In genomic region chr3:92944186-92944585, GRCm38 (mm10) we compare ENCODE assay signal across 39 mouse cellular contexts. TPM values are rescaled to one million over a fixed set of nuclear protein-coding genes. Genes with fewer than 3 reads are reported as not detected.
"Had no signal": no experiment of that assay in that cellular context is flagged by ENCODE, and none has a peak within 500 bp of the region (broad histone marks: within the 10 kb centered on the region; RNA-seq: fewer than 3 reads in every experiment).

Gene Lce3c, plus strand, starts transcription at chr3:92944486.

- ATAC-seq: hindbrain, embryonic 16.5 days; inflammation-experienced regulatory T-cells, adult 6 months; intestine, embryonic 15.5 days; intestine, postnatal 0 days; liver, embryonic 12.5 days had no signal

- H3K9ac ChIP-seq: heart, embryonic 12.5 days; hindbrain, embryonic 12.5 days; hindbrain, embryonic 14.5 days; intestine, embryonic 15.5 days; limb, embryonic 12.5 days; liver, embryonic 12.5 days; liver, embryonic 14.5 days had no signal

- H3K9me3 ChIP-seq: heart, embryonic 10.5 days; heart, embryonic 12.5 days; hindbrain, embryonic 10.5 days; hindbrain, embryonic 12.5 days; intestine, embryonic 15.5 days; limb, embryonic 12.5 days; liver, embryonic 12.5 days had no signal

- DNase-seq: gastrocnemius, adult 2 months; gastrocnemius, postnatal 10 days; gastrocnemius, postnatal 25 days; heart, adult 18-20 months; heart, postnatal 10 days; heart, postnatal 4 days; kidney, adult 18-20 months; kidney, adult 8-10 months; kidney, postnatal 10 days; kidney, postnatal 25 days; kidney, postnatal 4 days; left cerebral cortex, postnatal 4 days had no signal

- H3K4me3 ChIP-seq: gastrocnemius, adult 2 months; heart, embryonic 10.5 days; heart, embryonic 12.5 days; hindbrain, embryonic 10.5 days; hindbrain, embryonic 12.5 days; intestine, embryonic 15.5 days; layer of hippocampus, adult 2 months; left cerebral cortex, adult 2 months; limb, embryonic 12.5 days; liver, embryonic 12.5 days had no signal

- H3K27ac ChIP-seq: gastrocnemius, adult 2 months; heart, embryonic 10.5 days; hindbrain, embryonic 10.5 days; hindbrain, embryonic 12.5 days; hindbrain, embryonic 14.5 days; intestine, embryonic 15.5 days; layer of hippocampus, adult 2 months; left cerebral cortex, adult 2 months; limb, embryonic 12.5 days; liver, embryonic 12.5 days; liver, embryonic 14.5 days had no signal

- H3K4me2 ChIP-seq: heart, embryonic 12.5 days; hindbrain, embryonic 12.5 days; hindbrain, embryonic 14.5 days; intestine, embryonic 15.5 days; limb, embryonic 12.5 days; liver, embryonic 12.5 days had no signal

- H3K27me3 ChIP-seq: heart, embryonic 12.5 days; hindbrain, embryonic 12.5 days; intestine, embryonic 15.5 days; limb, embryonic 12.5 days; liver, embryonic 12.5 days had no signal

- H3K4me1 ChIP-seq: heart, embryonic 10.5 days; heart, embryonic 12.5 days; hindbrain, embryonic 10.5 days; hindbrain, embryonic 12.5 days; intestine, embryonic 15.5 days; limb, embryonic 12.5 days; liver, embryonic 12.5 days had no signal

- H3K36me3 ChIP-seq: heart, embryonic 10.5 days; heart, embryonic 12.5 days; hindbrain, embryonic 10.5 days; hindbrain, embryonic 12.5 days; intestine, embryonic 15.5 days; limb, embryonic 12.5 days; liver, embryonic 12.5 days had no signal

RNA-seq across cellular contexts. Expression of gene Lce3c, which starts in this region (rescaled TPM):
- total RNA-seq: gastrocnemius, adult 2 months; gastrocnemius, postnatal 10 days; gastrocnemius, postnatal 25 days; gastrocnemius, postnatal 4 days; granulocyte monocyte progenitor cell, adult 5-6 weeks; heart, adult 18-20 months; heart, adult 8-10 months; heart, postnatal 10 days; heart, postnatal 25 days; heart, postnatal 4 days; layer of hippocampus, adult 2 months; layer of hippocampus, postnatal 10 days; layer of hippocampus, postnatal 25 days; left cerebral cortex, adult 2 months; left cerebral cortex, postnatal 14 days; left cerebral cortex, postnatal 4 days; liver, adult 2 months had no signal
- polyA plus RNA-seq: heart, embryonic 10.5 days; heart, embryonic 12.5 days; heart, embryonic 14.5 days; heart, embryonic 16.5 days; hindbrain, embryonic 10.5 days; hindbrain, embryonic 12.5 days; hindbrain, embryonic 14.5 days; inflammation-experienced regulatory T-cells, adult 6 months; intestine, embryonic 15.5 days; intestine, postnatal 0 days; kidney, embryonic 14.5 days; kidney, embryonic 16.5 days; limb, embryonic 12.5 days; limb, embryonic 14.5 days; liver, adult 2 months; liver, embryonic 12.5 days; liver, embryonic 14.5 days had no signal
